Mouse (Mus musculus): Measurements from ENCODE around the gene Nrl. TPM values are rescaled to one million over a fixed set of nuclear protein-coding genes. Genes with fewer than 3 reads are reported as not detected.

Gene Nrl
- polyA plus RNA-seq, 1 experiment from 2014 or later, result not detected

GRCm38 (mm10) chr14:55478651-55479599 is 45.9 kb downstream of the Nrl start, which contains the start of gene Dhrs4:
TSS of gene Dhrs4 (plus strand) at chr14:55478758.
- peaks cover 10% of the 10 kb centered on the region for H3K4me1 ChIP-seq (replicated peaks; ENCODE audit: control insufficient read depth, insufficient read depth, low read length)
- H3K9ac ChIP-seq (ENCODE audit: low read length), result peak within 1 kb of the TSS; percentile 76
- H3K27me3 ChIP-seq (ENCODE audit: control insufficient read depth, insufficient read depth, low read depth, low read length), result no peaks in the 10 kb centered on the region
- peak within 1 kb of the TSS; percentile 59 for H3K4me2 ChIP-seq (ENCODE audit: low read depth, low read length)
- H3K4me3 ChIP-seq (ENCODE audit: low read length), result peak within 1 kb of the TSS; percentile 63
- ATAC-seq (ENCODE audit: low read depth), result peak; percentile 99
- H3K27ac ChIP-seq (ENCODE audit: low read length), result peak within 1 kb of the TSS; percentile 69
- no peaks in the 10 kb centered on the region for H3K9me3 ChIP-seq (ENCODE audit: control insufficient read depth, low read length)
- H3K36me3 ChIP-seq (ENCODE audit: control insufficient read depth, insufficient read depth, low read length), result peaks cover 7% of the 10 kb centered on the region
- WGBS, result under 1% methylated on average over 37 of the region's 38 CpGs

GRCm38 (mm10) chr14:55477829-55478228 is 47.0 kb downstream of the Nrl start:
- Histone ChIP-seq H3K9me3 (ENCODE audit: control insufficient read depth, low read length) (no peaks in the 10 kb centered on the region), H3K4me3 (ENCODE audit: low read length) (no peak overlapping the region), H3K27me3 (ENCODE audit: control insufficient read depth, insufficient read depth, low read depth, low read length) (no peaks in the 10 kb centered on the region), H3K4me2 (ENCODE audit: low read depth, low read length) (peak overlapping the region; percentile 59; the same call in 1 of the 2 replicates), H3K9ac (ENCODE audit: low read length) (no peak overlapping the region; the same call in 1 of the 2 replicates), H3K36me3 (ENCODE audit: control insufficient read depth, insufficient read depth, low read length) (peaks cover 7% of the 10 kb centered on the region), H3K4me1 (replicated peaks; ENCODE audit: control insufficient read depth, insufficient read depth, low read length) (peaks cover 10% of the 10 kb centered on the region), H3K27ac (ENCODE audit: low read length) (no peak overlapping the region)
- 81% methylated on average over 5 of the region's 5 CpGs for WGBS
- no peak for ATAC-seq (ENCODE audit: low read depth)

GRCm38 (mm10) chr14:55477421-55477820 is 47.4 kb downstream of the Nrl start:
- no peaks in the 10 kb centered on the region for H3K27me3 ChIP-seq (ENCODE audit: control insufficient read depth, insufficient read depth, low read depth, low read length)
- H3K36me3 ChIP-seq (ENCODE audit: control insufficient read depth, insufficient read depth, low read length), result peaks cover 7% of the 10 kb centered on the region
- ATAC-seq (ENCODE audit: low read depth), result no peak
- H3K9me3 ChIP-seq (ENCODE audit: control insufficient read depth, low read length), result no peaks in the 10 kb centered on the region
- no peak overlapping the region for H3K9ac ChIP-seq (ENCODE audit: low read length)
- WGBS, result 100% methylated on average over 1 of the region's 1 CpGs
- no peak overlapping the region for H3K27ac ChIP-seq (ENCODE audit: low read length)
- H3K4me3 ChIP-seq (ENCODE audit: low read length), result no peak overlapping the region
- peaks cover 10% of the 10 kb centered on the region for H3K4me1 ChIP-seq (replicated peaks; ENCODE audit: control insufficient read depth, insufficient read depth, low read length)
- H3K4me2 ChIP-seq (ENCODE audit: low read depth, low read length), result no peak overlapping the region

GRCm38 (mm10) chr14:55475654-55476053 is 49.1 kb downstream of the Nrl start:
- Histone ChIP-seq H3K9ac (ENCODE audit: low read length) (no peak overlapping the region), H3K4me3 (ENCODE audit: low read length) (no peak overlapping the region), H3K27ac (ENCODE audit: low read length) (no peak overlapping the region), H3K4me2 (ENCODE audit: low read depth, low read length) (no peak overlapping the region), H3K27me3 (ENCODE audit: control insufficient read depth, insufficient read depth, low read depth, low read length) (no peaks in the 10 kb centered on the region), H3K4me1 (replicated peaks; ENCODE audit: control insufficient read depth, insufficient read depth, low read length) (peaks cover 10% of the 10 kb centered on the region), H3K9me3 (ENCODE audit: control insufficient read depth, low read length) (no peaks in the 10 kb centered on the region), H3K36me3 (ENCODE audit: control insufficient read depth, insufficient read depth, low read length) (no peaks in the 10 kb centered on the region)
- no peak for ATAC-seq (ENCODE audit: low read depth)
- 58% methylated on average over 2 of the region's 2 CpGs for WGBS

- no peak for ATAC-seq (ENCODE audit: low read depth)
- Histone ChIP-seq H3K9ac (ENCODE audit: low read length) (no peak overlapping the region), H3K4me2 (ENCODE audit: low read depth, low read length) (peak overlapping the region; percentile 12; the same call in 1 of the 2 replicates), H3K27ac (ENCODE audit: low read length) (no peak overlapping the region), H3K4me3 (ENCODE audit: low read length) (no peak overlapping the region), H3K36me3 (ENCODE audit: control insufficient read depth, insufficient read depth, low read length) (no peaks in the 10 kb centered on the region), H3K4me1 (replicated peaks; ENCODE audit: control insufficient read depth, insufficient read depth, low read length) (no peaks in the 10 kb centered on the region; the same call in 1 of the 2 replicates), H3K9me3 (ENCODE audit: control insufficient read depth, low read length) (no peaks in the 10 kb centered on the region), H3K27me3 (ENCODE audit: control insufficient read depth, insufficient read depth, low read depth, low read length) (no peaks in the 10 kb centered on the region)
- 3% methylated on average over 10 of the region's 10 CpGs for WGBS
Measured at GRCm38 (mm10) chr14:55470806-55471205, 54.0 kb downstream of the Nrl start.

- H3K27me3 ChIP-seq (ENCODE audit: control insufficient read depth, insufficient read depth, low read depth, low read length), result no peaks in the 10 kb centered on the region
- no peak overlapping the region for H3K9ac ChIP-seq (ENCODE audit: low read length)
- H3K36me3 ChIP-seq (ENCODE audit: control insufficient read depth, insufficient read depth, low read length), result no peaks in the 10 kb centered on the region
- no peak overlapping the region for H3K4me3 ChIP-seq (ENCODE audit: low read length)
- no peaks in the 10 kb centered on the region for H3K9me3 ChIP-seq (ENCODE audit: control insufficient read depth, low read length)
- 61% methylated on average over 6 of the region's 6 CpGs for WGBS
- H3K4me1 ChIP-seq (replicated peaks; ENCODE audit: control insufficient read depth, insufficient read depth, low read length), result no peaks in the 10 kb centered on the region; the same call in 1 of the 2 replicates
- no peak for ATAC-seq (ENCODE audit: low read depth)
- H3K27ac ChIP-seq (ENCODE audit: low read length), result no peak overlapping the region
- H3K4me2 ChIP-seq (ENCODE audit: low read depth, low read length), result no peak overlapping the region
Measured at GRCm38 (mm10) chr14:55469821-55470220, 55.0 kb downstream of the Nrl start.

DNA sequence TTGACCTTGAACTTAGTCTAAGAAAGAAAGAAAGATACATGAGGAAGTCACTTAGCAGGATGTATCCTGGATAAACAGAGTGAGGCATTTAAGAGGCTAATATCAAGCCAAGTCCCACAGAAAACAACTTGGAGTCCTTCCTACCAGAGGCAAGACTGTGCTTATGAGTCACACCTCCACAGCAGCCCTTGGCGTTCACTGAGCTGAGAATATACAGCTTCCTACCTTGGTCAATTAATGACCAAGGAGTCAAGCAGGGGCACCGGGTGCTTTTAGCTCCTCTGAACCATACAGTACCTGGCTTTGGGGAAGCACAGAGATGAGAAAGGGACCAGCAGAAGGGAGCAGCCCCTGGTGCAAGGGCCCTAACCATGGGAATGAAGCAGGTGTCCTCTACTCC is 55.7 kb downstream of the Nrl start:
- no peak for ATAC-seq (ENCODE audit: low read depth)
- no peak overlapping the region for H3K27ac ChIP-seq (ENCODE audit: low read length)

More for the DNA sequence above, 55.7 kb downstream of the Nrl start:
- Histone ChIP-seq H3K4me3 (ENCODE audit: low read length) (no peak overlapping the region), H3K9me3 (ENCODE audit: control insufficient read depth, low read length) (no peaks in the 10 kb centered on the region), H3K9ac (ENCODE audit: low read length) (no peak overlapping the region), H3K4me1 (replicated peaks; ENCODE audit: control insufficient read depth, insufficient read depth, low read length) (no peaks in the 10 kb centered on the region; the same call in 1 of the 2 replicates), H3K4me2 (ENCODE audit: low read depth, low read length) (no peak overlapping the region), H3K36me3 (ENCODE audit: control insufficient read depth, insufficient read depth, low read length) (no peaks in the 10 kb centered on the region), H3K27me3 (ENCODE audit: control insufficient read depth, insufficient read depth, low read depth, low read length) (no peaks in the 10 kb centered on the region)
- WGBS, result 51% methylated on average over 2 of the region's 2 CpGs

Other genes starting within 250 kb of the Nrl start
- 101 and 106 TPM in 2 replicates for gene Dhrs4, start 46.2 kb downstream of the Nrl start, polyA plus RNA-seq (2015; fragmentation: Nextera tagmentation; extraction: Ambion mirVana)
- 0.98 and 2.0 TPM in 2 replicates for gene Carmil3, start 34.3 kb downstream of the Nrl start, polyA plus RNA-seq (2015; fragmentation: Nextera tagmentation; extraction: Ambion mirVana)
- 0.19 and 0.29 TPM in 2 replicates for gene Cpne6, start 14.5 kb downstream of the Nrl start, polyA plus RNA-seq (2015; fragmentation: Nextera tagmentation; extraction: Ambion mirVana)
- gene Pck2, start 15.3 kb upstream of the Nrl start, polyA plus RNA-seq (2015; fragmentation: Nextera tagmentation; extraction: Ambion mirVana), result 65.3 and 69.4 TPM in 2 replicates
- gene Dcaf11, start 35.0 kb upstream of the Nrl start, polyA plus RNA-seq (2015; fragmentation: Nextera tagmentation; extraction: Ambion mirVana), result 72.9 and 81.6 TPM in 2 replicates
- gene A730061H03Rik, start 35.4 kb upstream of the Nrl start, polyA plus RNA-seq (2015; fragmentation: Nextera tagmentation; extraction: Ambion mirVana), result 1.3 and 2.4 TPM in 2 replicates
- gene Fitm1, start 50.6 kb upstream of the Nrl start, polyA plus RNA-seq (2015; fragmentation: Nextera tagmentation; extraction: Ambion mirVana), result 4.7 and 5.2 TPM in 2 replicates
- 175 and 179 TPM in 2 replicates for gene Psme1, start 53.1 kb upstream of the Nrl start, polyA plus RNA-seq (2015; fragmentation: Nextera tagmentation; extraction: Ambion mirVana)
- gene Emc9, start 60.3 kb upstream of the Nrl start, polyA plus RNA-seq (2015; fragmentation: Nextera tagmentation; extraction: Ambion mirVana), result 6.4 and 7.3 TPM in 2 replicates
- gene Psme2, start 66.1 kb upstream of the Nrl start, polyA plus RNA-seq (2015; fragmentation: Nextera tagmentation; extraction: Ambion mirVana), result 247 and 250 TPM in 2 replicates
- 17.6 and 18.1 TPM in 2 replicates for gene Rnf31, start 66.7 kb upstream of the Nrl start, polyA plus RNA-seq (2015; fragmentation: Nextera tagmentation; extraction: Ambion mirVana)
- gene Irf9, start 78.6 kb upstream of the Nrl start, polyA plus RNA-seq (2015; fragmentation: Nextera tagmentation; extraction: Ambion mirVana), result 12.9 and 15.6 TPM in 2 replicates
- 23.0 and 23.4 TPM in 2 replicates for gene Rec8, start 93.1 kb upstream of the Nrl start, polyA plus RNA-seq (2015; fragmentation: Nextera tagmentation; extraction: Ambion mirVana)
- gene Ipo4, start 111.0 kb upstream of the Nrl start, polyA plus RNA-seq (2015; fragmentation: Nextera tagmentation; extraction: Ambion mirVana), result 72.5 and 78.7 TPM in 2 replicates
- 1.5 and 1.8 TPM in 2 replicates for gene Gm49378, start 112.9 kb upstream of the Nrl start, polyA plus RNA-seq (2015; fragmentation: Nextera tagmentation; extraction: Ambion mirVana)
- gene Tm9sf1, start 118.8 kb upstream of the Nrl start, polyA plus RNA-seq (2015; fragmentation: Nextera tagmentation; extraction: Ambion mirVana), result 121 and 125 TPM in 2 replicates
- 0.73 and 0.74 TPM in 2 replicates for gene Tssk4, start 125.2 kb upstream of the Nrl start, polyA plus RNA-seq (2015; fragmentation: Nextera tagmentation; extraction: Ambion mirVana)
- gene Mdp1, start 135.5 kb upstream of the Nrl start, polyA plus RNA-seq (2015; fragmentation: Nextera tagmentation; extraction: Ambion mirVana), result 52.0 and 57.0 TPM in 2 replicates
- gene Gmpr2, start 147.0 kb upstream of the Nrl start, polyA plus RNA-seq (2015; fragmentation: Nextera tagmentation; extraction: Ambion mirVana), result 62.2 and 67.1 TPM in 2 replicates
- 499 and 508 TPM in 2 replicates for gene Nedd8, start 147.1 kb upstream of the Nrl start, polyA plus RNA-seq (2015; fragmentation: Nextera tagmentation; extraction: Ambion mirVana)
- gene Tinf2, start 156.8 kb upstream of the Nrl start, polyA plus RNA-seq (2015; fragmentation: Nextera tagmentation; extraction: Ambion mirVana), result 45.5 and 46.2 TPM in 2 replicates
- 3.2 and 6.0 TPM in 2 replicates for gene Tgm1, start 188.9 kb upstream of the Nrl start, polyA plus RNA-seq (2015; fragmentation: Nextera tagmentation; extraction: Ambion mirVana)
- 34.2 and 35.0 TPM in 2 replicates for gene Rabggta, start 197.3 kb upstream of the Nrl start, polyA plus RNA-seq (2015; fragmentation: Nextera tagmentation; extraction: Ambion mirVana)
- gene Dhrs1, start 220.7 kb upstream of the Nrl start, polyA plus RNA-seq (2015; fragmentation: Nextera tagmentation; extraction: Ambion mirVana), result 88.5 and 95.0 TPM in 2 replicates
- gene Nop9, start 220.7 kb upstream of the Nrl start, polyA plus RNA-seq (2015; fragmentation: Nextera tagmentation; extraction: Ambion mirVana), result 32.6 and 37.8 TPM in 2 replicates
- 1.0 and 1.5 TPM in 2 replicates for gene Cideb, start 233.5 kb upstream of the Nrl start, polyA plus RNA-seq (2015; fragmentation: Nextera tagmentation; extraction: Ambion mirVana)
- gene Ltb4r2, start 236.4 kb upstream of the Nrl start, polyA plus RNA-seq (2015; fragmentation: Nextera tagmentation; extraction: Ambion mirVana), result 0.20 and 0.23 TPM in 2 replicates
- 2.6 and 3.5 TPM in 2 replicates for gene Ltb4r1, start 241.0 kb upstream of the Nrl start, polyA plus RNA-seq (2015; fragmentation: Nextera tagmentation; extraction: Ambion mirVana)